Mouse (Mus musculus): Measurements from ENCODE around the gene Runx1.

- no peak for TF ChIP-seq CTCF (conservative IDR thresholded peaks at IDR 0.05; ENCODE audit: insufficient read depth, insufficient read length, low read depth, low read length)
- no peak for TF ChIP-seq POLR2A (IDR thresholded peaks at IDR 0.05; ENCODE audit: low read depth, low read length)
Measured at GRCm38 (mm10) chr16:92639093-92639492, 186.9 kb downstream of the Runx1 start.

Data from kidney, adult 2 months (tissue).